Mouse (Mus musculus) central nervous system, embryonic 11.5 days (tissue): ENCODE results near the gene Olfr790. TPM values are rescaled to one million over a fixed set of nuclear protein-coding genes. Genes with fewer than 3 reads are reported as not detected.

Source experiments
- polyA plus RNA-seq: library from polyadenylated mRNA; depleted of rRNA; stranded (reverse); fragments of >200 nt; gene quantifications from 2 replicates; pipeline ENCODE4 v1.2.3, GENCODE M21; 2012; rRNA removed

Gene Olfr790
- polyA plus RNA-seq = not detected in 2 replicates

DNA sequence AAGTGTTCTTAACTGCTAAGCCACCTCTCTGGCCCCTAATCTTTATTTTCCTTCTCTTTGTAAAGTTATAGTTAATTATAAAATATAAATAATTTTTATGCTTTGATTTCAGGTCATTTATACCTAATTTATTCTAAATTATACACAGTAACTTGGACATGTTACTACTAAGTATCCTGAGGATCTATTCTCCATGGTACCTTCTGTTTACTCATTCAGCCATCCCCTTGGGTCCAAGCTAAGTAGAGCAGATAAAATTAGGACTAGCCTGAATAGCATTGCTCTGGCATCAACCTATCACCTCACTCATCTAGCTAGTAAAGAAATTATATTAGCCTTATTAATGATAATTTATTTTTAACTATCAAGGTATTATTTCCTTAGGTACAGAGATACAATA lies at the start of gene Olfr790:
Gene Olfr790, plus strand, starts transcription at position 301 of the 400 bp plus-strand sequence.

GRCm38 (mm10) chr10:129461562-129461961 lies 36.7 kb upstream of the Olfr790 start, which contains the start of gene Olfr787:
Gene Olfr787, plus strand, starts transcription at chr10:129461862.

GRCm38 (mm10) chr10:129470698-129471097 lies 27.6 kb upstream of the Olfr790 start, which contains the start of gene Olfr788:
Gene Olfr788, plus strand, starts transcription at chr10:129470998.

DNA sequence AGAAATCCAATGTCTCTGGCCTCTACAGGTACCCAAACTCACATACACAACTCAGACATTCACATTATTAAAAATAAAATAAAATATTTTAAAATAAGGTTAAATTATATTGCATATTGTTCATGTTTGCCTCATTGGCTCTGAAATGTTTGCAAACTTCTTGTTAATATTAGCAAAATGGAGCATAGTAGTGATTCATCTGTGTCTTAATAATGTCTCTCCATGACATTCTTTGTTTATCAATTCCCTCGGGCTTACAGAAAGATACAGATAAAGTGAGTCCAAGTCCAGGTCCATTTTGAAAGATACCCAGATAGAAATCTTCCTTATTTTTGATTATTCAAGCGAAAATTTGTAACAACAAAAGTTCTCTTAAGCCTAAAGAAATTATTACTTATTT lies 13.8 kb upstream of the Olfr790 start, which contains the start of gene Olfr789:
Gene Olfr789, plus strand, starts transcription at position 301 of the 400 bp plus-strand sequence.

DNA sequence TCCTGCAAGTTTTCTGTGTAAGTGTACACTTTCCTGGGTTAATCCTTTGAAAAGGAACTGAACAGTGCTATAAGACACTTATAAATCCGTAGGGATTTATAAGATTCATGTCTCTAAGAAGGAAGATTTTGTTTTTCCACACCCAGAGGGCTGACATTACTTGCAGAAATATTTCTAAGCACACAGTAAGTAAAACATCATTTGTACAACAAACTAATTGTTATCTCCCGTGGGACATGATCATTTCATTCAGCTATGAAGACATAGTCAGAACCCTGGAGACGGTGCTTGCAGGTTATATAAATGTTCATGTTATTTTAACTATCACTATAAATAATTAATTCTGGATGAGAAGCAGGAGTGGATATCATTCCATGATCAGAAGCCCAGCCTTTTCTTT lies 23.2 kb downstream of the Olfr790 start, which contains the start of gene Olfr791:
Gene Olfr791, plus strand, starts transcription at position 301 of the 400 bp plus-strand sequence.

DNA sequence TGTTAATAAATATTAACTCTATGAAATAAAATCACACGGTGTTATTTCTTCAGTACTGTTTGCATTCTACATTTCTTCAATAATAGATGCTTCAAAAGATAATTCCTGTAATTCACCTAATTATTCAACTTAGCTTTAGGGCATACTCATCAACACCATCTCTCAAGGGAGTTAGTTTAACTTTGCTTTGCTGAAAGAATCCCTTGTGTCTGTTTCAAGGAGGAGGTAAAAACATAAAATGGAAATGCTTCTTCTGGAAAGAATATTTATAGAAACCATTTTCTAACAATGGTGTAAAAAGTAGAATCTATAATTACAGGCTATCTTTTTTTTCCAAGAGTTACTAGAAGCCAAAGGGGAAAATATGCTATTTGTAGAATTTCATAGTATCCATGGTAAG lies 40.6 kb downstream of the Olfr790 start, which contains the start of gene Olfr792:
Gene Olfr792, plus strand, starts transcription at position 301 of the 400 bp plus-strand sequence.

Other genes starting within 250 kb of the Olfr790 start
- gene Olfr776, start 239.4 kb upstream of the Olfr790 start, polyA plus RNA-seq = not detected in 2 replicates
- gene Olfr777, start 227.0 kb upstream of the Olfr790 start, polyA plus RNA-seq = not detected in 2 replicates
- not detected in 2 replicates for gene Olfr780, start 180.4 kb upstream of the Olfr790 start, polyA plus RNA-seq
- gene Olfr781, start 169.6 kb upstream of the Olfr790 start, polyA plus RNA-seq = not detected in 2 replicates
- not detected in 2 replicates for gene Olfr782, start 149.6 kb upstream of the Olfr790 start, polyA plus RNA-seq
- 0.04 TPM in 2 replicates for gene Olfr784, start 114.4 kb upstream of the Olfr790 start, polyA plus RNA-seq
- gene Olfr785, start 93.1 kb upstream of the Olfr790 start, polyA plus RNA-seq = not detected in 2 replicates
- gene Olfr786, start 71.2 kb upstream of the Olfr790 start, polyA plus RNA-seq = not detected in 2 replicates
- gene Olfr787, start 36.6 kb upstream of the Olfr790 start, polyA plus RNA-seq = not detected in 2 replicates
- not detected in 2 replicates for gene Olfr788, start 27.5 kb upstream of the Olfr790 start, polyA plus RNA-seq
- not detected in 2 replicates for gene Olfr789, start 13.7 kb upstream of the Olfr790 start, polyA plus RNA-seq
- gene Olfr791, start 23.3 kb downstream of the Olfr790 start, polyA plus RNA-seq = not detected in 2 replicates
- gene Olfr792, start 40.7 kb downstream of the Olfr790 start, polyA plus RNA-seq = not detected in 2 replicates
- gene Olfr794, start 69.2 kb downstream of the Olfr790 start, polyA plus RNA-seq = not detected in 2 replicates
- gene Olfr796, start 114.1 kb downstream of the Olfr790 start, polyA plus RNA-seq = not detected in 2 replicates
- not detected in 2 replicates for gene Olfr798, start 129.4 kb downstream of the Olfr790 start, polyA plus RNA-seq
- not detected in 2 replicates for gene Olfr799, start 139.0 kb downstream of the Olfr790 start, polyA plus RNA-seq
- not detected in 2 replicates for gene Olfr800, start 159.2 kb downstream of the Olfr790 start, polyA plus RNA-seq
- gene Olfr801, start 175.4 kb downstream of the Olfr790 start, polyA plus RNA-seq = not detected in 2 replicates
- gene Olfr802, start 189.7 kb downstream of the Olfr790 start, polyA plus RNA-seq = not detected in 2 replicates
- gene Olfr803, start 195.8 kb downstream of the Olfr790 start, polyA plus RNA-seq = not detected in 2 replicates
- gene Olfr804, start 204.7 kb downstream of the Olfr790 start, polyA plus RNA-seq = not detected in 2 replicates
- gene Olfr805, start 230.9 kb downstream of the Olfr790 start, polyA plus RNA-seq = not detected in 2 replicates
- gene Olfr806, start 243.4 kb downstream of the Olfr790 start, polyA plus RNA-seq = not detected in 2 replicates